Mouse (Mus musculus) hindbrain, embryonic 16.5 days (tissue): Measurements from ENCODE around the gene Clec1b. TPM values are rescaled to one million over a fixed set of nuclear protein-coding genes. Genes with fewer than 3 reads are reported as not detected.

Source experiments
- ATAC-seq: fragments of 200-750 bp; cut with Nextera tagmentation; 2 replicates; pipeline ENCODE4 v1.8.0; 2017; ENCODE audit warnings: moderate TSS enrichment, moderate library complexity
- H3K27ac ChIP-seq: fragments of 300-500 bp; sonication (generic); 2 replicates; pipeline ENCODE4 v1.5.1; 2014; ENCODE audit warnings: low read depth, mild to moderate bottlenecking, control low read depth, low read length, moderate library complexity
- H3K27me3 ChIP-seq: fragments of 300-500 bp; sonication (generic); replicated peaks from 2 replicates; pipeline ENCODE4 v1.6.1; 2014; ENCODE audit warnings: low read length; ENCODE audit not compliant: control insufficient read depth, insufficient read depth
- H3K36me3 ChIP-seq: fragments of 300-500 bp; sonication (generic); 2 replicates; pipeline ENCODE4 v1.6.1; 2014; ENCODE audit warnings: mild to moderate bottlenecking, low read length, moderate library complexity, mixed read lengths; ENCODE audit not compliant: control insufficient read depth, insufficient read depth
- H3K4me1 ChIP-seq: fragments of 300-500 bp; sonication (generic); 2 replicates; pipeline ENCODE4 v1.6.1; 2014; ENCODE audit warnings: low read depth, low read length; ENCODE audit not compliant: control insufficient read depth, insufficient read depth
- H3K4me2 ChIP-seq: fragments of 300-500 bp; sonication (generic); 2 replicates; pipeline ENCODE4 v1.6.1; 2014; ENCODE audit warnings: mild to moderate bottlenecking, low read length, control low read depth, moderate library complexity
- H3K4me3 ChIP-seq: fragments of 300-500 bp; sonication (generic); 2 replicates; pipeline ENCODE4 v1.5.1; 2014; ENCODE audit warnings: mild to moderate bottlenecking, low read length, control low read depth, moderate library complexity
- H3K9ac ChIP-seq: fragments of 300-500 bp; sonication (generic); 2 replicates; pipeline ENCODE4 v1.6.1; 2014; ENCODE audit warnings: low read depth, mild to moderate bottlenecking, control low read depth, low read length, moderate library complexity
- H3K9me3 ChIP-seq: fragments of 300-500 bp; sonication (generic); 2 replicates; pipeline ENCODE4 v1.6.1; 2014; ENCODE audit warnings: mild to moderate bottlenecking, low read length, moderate library complexity; ENCODE audit not compliant: control insufficient read depth
- WGBS: fragments of 180-500 bp; shearing (Covaris S2); extraction: QIAGEN DNeasy Blood & Tissue Kit; methylation state at CpG from one replicate; pipeline ENCODE4 v1.1.7; 2014; 5-methylcytosine and 5-hydroxymethylcytosine counted together
- polyA plus RNA-seq: library from polyadenylated mRNA; unstranded; fragments of >200 nt; fragmentation: Nextera tagmentation; extraction: Ambion mirVana; gene quantifications from 2 replicates; pipeline ENCODE4 v1.2.1, GENCODE M21; 2015

Gene Clec1b
- polyA plus RNA-seq, 1 experiment from 2014 or later = 0.73 TPM

DNA sequence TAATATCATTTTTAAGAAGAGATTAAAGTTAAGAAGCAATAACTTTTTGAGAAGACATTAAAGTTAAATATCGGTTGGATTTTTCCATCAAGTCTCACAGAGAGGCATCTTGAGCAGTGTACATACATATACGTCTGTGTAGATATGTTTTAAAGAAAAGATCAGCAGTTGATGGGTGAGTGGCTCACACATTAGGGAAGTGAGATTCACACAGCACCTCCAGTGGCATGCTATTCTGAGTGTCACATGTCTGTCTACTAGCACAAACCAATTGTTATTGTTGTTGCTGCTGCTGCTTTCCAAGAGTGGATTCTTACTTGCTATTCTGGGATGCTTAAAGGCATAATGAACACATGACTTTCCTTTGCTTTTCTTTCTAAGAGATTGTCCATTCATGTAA lies 5.3 kb downstream of the Clec1b start:
- Histone ChIP-seq H3K9me3 (no peaks in the 10 kb centered on the region), H3K27me3 (no peaks in the 10 kb centered on the region), H3K4me1 (no peaks in the 10 kb centered on the region), H3K9ac (no peak overlapping the region), H3K4me3 (no peak overlapping the region), H3K36me3 (no peaks in the 10 kb centered on the region), H3K27ac (no peak overlapping the region), H3K4me2 (no peak overlapping the region)
- 89% methylated on average over 2 of the region's 2 CpGs for WGBS
- no peak for ATAC-seq

DNA sequence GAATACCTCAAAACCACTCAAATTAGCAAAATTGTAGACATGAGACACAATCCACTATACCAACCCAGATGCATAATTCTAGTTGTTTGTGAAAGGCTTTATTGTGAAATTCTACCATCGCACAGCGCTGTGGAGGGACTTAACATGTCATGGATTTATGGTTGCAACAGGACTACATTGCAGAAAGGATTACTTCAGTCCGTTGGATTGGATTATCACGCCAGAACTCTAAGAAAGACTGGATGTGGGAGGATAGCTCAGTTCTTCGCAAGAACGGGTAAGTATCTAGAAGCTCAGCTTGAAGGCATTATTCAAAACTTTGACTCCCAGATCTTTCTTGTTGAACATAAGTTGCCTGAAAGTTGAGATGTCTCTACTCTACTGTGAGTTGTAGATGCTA lies 6.3 kb downstream of the Clec1b start:
- no peaks in the 10 kb centered on the region for H3K36me3 ChIP-seq
- 90% methylated on average over 6 of the region's 6 CpGs for WGBS
- no peak overlapping the region for H3K4me3 ChIP-seq
- H3K4me2 ChIP-seq = no peak overlapping the region
- no peak overlapping the region for H3K9ac ChIP-seq
- H3K9me3 ChIP-seq = no peaks in the 10 kb centered on the region
- no peaks in the 10 kb centered on the region for H3K4me1 ChIP-seq
- no peak overlapping the region for H3K27ac ChIP-seq
- no peaks in the 10 kb centered on the region for H3K27me3 ChIP-seq
- ATAC-seq = no peak

DNA sequence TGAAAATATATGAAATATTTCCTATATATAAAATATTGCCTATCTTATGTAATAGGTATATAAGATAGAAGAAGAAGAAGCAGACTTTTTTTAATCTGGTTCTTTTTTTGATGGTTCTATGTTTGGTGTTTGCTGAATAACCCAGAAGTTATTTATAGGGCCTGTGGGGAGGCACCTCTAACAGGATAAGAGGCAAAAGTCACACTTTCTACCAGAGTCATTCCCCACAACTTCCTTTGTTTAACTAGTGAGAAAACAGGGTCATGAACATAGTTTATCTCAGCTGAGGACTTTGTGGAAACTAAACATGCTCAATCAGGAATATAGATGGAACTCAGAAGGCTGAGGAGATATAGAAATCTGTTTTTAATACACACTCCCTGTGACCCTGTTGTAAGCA lies 8.9 kb downstream of the Clec1b start:
- H3K4me3 ChIP-seq = no peak overlapping the region

DNA sequence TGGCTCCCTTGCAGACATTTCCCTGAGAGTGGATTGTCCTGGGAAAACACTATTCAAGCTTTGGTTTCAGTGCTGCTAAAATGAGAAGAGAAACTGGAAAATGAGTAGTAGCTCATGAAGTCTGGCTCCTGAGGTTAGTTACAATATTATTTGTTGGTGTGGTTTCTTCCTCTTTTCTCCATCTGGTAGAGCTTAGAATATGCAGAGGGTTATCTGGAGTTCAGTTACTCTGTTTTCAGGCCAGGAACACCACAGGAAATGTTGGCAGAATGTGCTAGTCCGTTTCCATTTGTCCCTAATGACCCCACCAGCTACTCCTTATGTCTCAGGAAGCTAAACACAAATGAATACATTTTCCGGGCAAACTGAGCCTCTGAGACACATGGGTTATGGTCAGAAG lies 10.2 kb downstream of the Clec1b start:
- WGBS = 57% methylated on average over 2 of the region's 2 CpGs
- no peaks in the 10 kb centered on the region for H3K9me3 ChIP-seq
- no peaks in the 10 kb centered on the region for H3K36me3 ChIP-seq
- no peak overlapping the region for H3K4me3 ChIP-seq
- no peak overlapping the region for H3K27ac ChIP-seq
- no peak overlapping the region for H3K9ac ChIP-seq
- no peaks in the 10 kb centered on the region for H3K4me1 ChIP-seq
- H3K4me2 ChIP-seq = no peak overlapping the region
- H3K27me3 ChIP-seq = no peaks in the 10 kb centered on the region
- no peak for ATAC-seq

More for the DNA sequence above, 8.9 kb downstream of the Clec1b start:
- Histone ChIP-seq H3K27ac (no peak overlapping the region), H3K36me3 (no peaks in the 10 kb centered on the region), H3K4me1 (no peaks in the 10 kb centered on the region), H3K4me2 (no peak overlapping the region), H3K9me3 (no peaks in the 10 kb centered on the region), H3K9ac (no peak overlapping the region), H3K27me3 (no peaks in the 10 kb centered on the region)
- no peak for ATAC-seq

DNA sequence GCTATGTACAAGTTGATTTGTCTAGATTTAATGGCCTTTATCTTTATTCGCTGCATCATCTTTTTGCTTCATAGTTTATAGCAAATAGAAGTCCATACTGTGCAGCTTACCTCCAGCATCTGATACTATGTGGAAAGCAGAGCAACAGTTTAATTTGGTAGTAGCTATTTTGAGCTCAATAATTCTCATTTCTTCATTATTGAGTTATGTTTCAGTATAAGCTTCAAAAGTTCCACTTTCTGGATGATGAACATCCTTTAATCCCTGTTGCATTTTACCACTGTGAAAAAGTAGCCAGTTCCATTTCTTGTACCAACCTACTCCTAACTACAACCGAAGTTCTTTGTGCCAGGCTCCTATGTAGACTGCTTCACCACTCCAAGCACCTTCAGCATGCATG lies 11.5 kb downstream of the Clec1b start, which contains the start of gene Clec9a:
Gene Clec9a (plus strand): TSS at position 301 of the 400 bp plus-strand sequence.
- Histone ChIP-seq H3K27me3 (no peaks in the 10 kb centered on the region), H3K4me1 (no peaks in the 10 kb centered on the region), H3K36me3 (no peaks in the 10 kb centered on the region), H3K9ac (no peak within 1 kb of the TSS), H3K4me2 (no peak within 1 kb of the TSS), H3K4me3 (no peak within 1 kb of the TSS), H3K9me3 (no peaks in the 10 kb centered on the region), H3K27ac (no peak within 1 kb of the TSS)
- WGBS = 84% methylated on average over 2 of the region's 2 CpGs
- ATAC-seq = no peak

DNA sequence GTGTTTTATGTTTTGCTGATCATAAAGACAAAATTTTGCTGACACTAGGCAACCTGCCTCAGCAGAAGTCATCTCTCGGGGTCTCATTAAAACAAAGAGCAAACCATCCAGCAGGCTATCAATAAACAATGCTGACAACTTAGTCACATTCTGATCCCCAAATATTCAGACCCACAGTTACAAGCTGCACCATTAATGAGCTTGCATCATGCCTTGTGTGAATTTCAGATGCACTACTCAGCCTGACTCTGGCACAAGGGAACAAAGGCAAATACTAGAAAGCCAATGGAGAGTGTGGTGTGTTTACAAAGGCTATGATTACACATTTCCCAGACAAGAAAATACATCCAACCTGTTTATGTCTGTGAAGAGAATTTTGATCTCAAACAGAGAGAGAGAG lies 17.1 kb downstream of the Clec1b start:
- no peaks in the 10 kb centered on the region for H3K4me1 ChIP-seq
- no peaks in the 10 kb centered on the region for H3K27me3 ChIP-seq
- no peak overlapping the region for H3K4me2 ChIP-seq
- ATAC-seq = peak; percentile 60; the same call in 1 of the 2 replicates
- no peaks in the 10 kb centered on the region for H3K36me3 ChIP-seq
- H3K4me3 ChIP-seq = no peak overlapping the region
- H3K9me3 ChIP-seq = no peaks in the 10 kb centered on the region
- 93% methylated on average over 1 of the region's 1 CpGs for WGBS
- H3K27ac ChIP-seq = no peak overlapping the region
- H3K9ac ChIP-seq = no peak overlapping the region

DNA sequence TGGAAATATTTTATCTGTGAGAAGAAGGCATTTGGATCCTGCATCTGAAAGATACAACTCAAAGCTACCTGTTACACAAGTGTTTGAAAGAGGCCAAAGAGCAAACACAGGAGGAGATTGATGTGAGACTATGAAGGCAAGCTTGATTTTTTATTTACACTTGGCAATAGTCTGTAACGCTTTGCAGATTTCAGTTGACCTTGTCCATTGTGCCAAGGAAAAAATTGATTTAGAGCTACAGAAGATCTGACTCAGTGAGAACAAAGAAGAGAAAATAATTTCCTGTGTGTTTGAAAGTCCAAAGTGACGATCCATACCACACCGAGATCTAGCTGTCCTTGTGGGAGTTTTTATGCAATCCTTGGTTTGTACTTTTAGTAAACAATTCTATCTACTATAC lies 25.2 kb downstream of the Clec1b start:
- H3K4me2 ChIP-seq = no peak overlapping the region
- no peak overlapping the region for H3K4me3 ChIP-seq

DNA sequence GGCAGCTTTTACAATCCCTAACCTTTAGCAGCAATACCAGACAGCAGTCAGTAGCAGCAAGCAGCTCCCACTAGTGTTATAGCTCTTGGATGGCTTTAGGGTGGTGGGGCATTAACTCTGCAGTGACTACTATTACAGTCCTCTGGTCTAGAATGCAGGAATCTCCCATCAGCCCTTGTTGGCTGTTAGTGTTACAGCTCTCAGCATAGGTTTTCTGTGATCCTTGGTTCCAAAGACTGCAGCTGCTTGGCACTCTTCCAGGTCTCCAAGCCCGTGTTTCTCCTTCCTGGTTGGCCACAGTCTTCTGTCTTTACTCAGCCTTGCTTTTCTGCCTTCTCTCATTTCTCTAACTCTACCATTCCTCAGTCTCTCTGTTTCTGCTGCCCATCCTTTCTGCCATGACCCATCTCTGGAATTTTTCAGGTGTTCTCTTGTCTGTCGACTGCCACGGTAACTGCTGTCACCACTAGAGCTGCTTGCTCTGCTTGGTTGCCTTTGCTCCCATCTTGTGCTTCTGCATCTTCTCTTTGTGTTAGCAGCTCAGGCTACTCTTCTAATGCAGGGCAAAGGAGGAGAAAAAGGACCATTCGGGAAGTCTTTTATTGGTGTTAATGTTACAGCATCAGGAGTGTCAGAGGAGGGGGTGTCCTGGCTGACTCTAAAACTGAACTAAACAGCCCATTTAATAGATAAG lies 26.1 kb downstream of the Clec1b start:
- Histone ChIP-seq H3K27ac (no peak overlapping the region), H3K9me3 (no peaks in the 10 kb centered on the region), H3K36me3 (no peaks in the 10 kb centered on the region), H3K4me1 (no peaks in the 10 kb centered on the region), H3K4me3 (no peak overlapping the region), H3K9ac (no peak overlapping the region), H3K4me2 (no peak overlapping the region), H3K27me3 (no peaks in the 10 kb centered on the region)
- ATAC-seq = peak; percentile 55
- WGBS = 68% methylated on average over 4 of the region's 4 CpGs

More for the DNA sequence above, 25.2 kb downstream of the Clec1b start:
- no peaks in the 10 kb centered on the region for H3K36me3 ChIP-seq
- WGBS = 91% methylated on average over 3 of the region's 3 CpGs
- H3K27ac ChIP-seq = no peak overlapping the region
- no peaks in the 10 kb centered on the region for H3K27me3 ChIP-seq
- no peak for ATAC-seq
- H3K9ac ChIP-seq = no peak overlapping the region
- no peaks in the 10 kb centered on the region for H3K9me3 ChIP-seq
- no peaks in the 10 kb centered on the region for H3K4me1 ChIP-seq

DNA sequence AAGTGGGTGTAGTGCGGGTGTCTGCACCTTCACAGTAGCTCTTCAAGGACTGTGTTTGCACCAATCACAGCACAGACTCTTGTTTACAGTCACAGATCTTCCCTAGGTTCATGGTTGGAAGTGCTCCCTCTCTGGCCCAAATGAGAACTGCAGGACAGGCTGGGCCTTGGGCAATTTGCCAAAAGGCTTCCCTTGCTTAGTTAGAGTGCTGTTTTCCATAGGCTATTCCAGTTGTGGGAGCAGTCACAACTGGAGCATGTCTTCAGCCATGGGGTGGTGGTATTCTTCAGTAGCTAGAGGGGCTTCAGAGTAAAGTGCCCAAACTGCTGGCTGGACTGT lies 26.6 kb downstream of the Clec1b start:
- H3K9me3 ChIP-seq = no peaks in the 10 kb centered on the region
- H3K27me3 ChIP-seq = no peaks in the 10 kb centered on the region
- H3K36me3 ChIP-seq = no peaks in the 10 kb centered on the region
- 20% methylated on average over 1 of the region's 1 CpGs for WGBS
- no peak overlapping the region for H3K4me3 ChIP-seq
- H3K4me1 ChIP-seq = no peaks in the 10 kb centered on the region
- H3K27ac ChIP-seq = no peak overlapping the region
- H3K9ac ChIP-seq = no peak overlapping the region
- ATAC-seq = peak; percentile 90
- no peak overlapping the region for H3K4me2 ChIP-seq

DNA sequence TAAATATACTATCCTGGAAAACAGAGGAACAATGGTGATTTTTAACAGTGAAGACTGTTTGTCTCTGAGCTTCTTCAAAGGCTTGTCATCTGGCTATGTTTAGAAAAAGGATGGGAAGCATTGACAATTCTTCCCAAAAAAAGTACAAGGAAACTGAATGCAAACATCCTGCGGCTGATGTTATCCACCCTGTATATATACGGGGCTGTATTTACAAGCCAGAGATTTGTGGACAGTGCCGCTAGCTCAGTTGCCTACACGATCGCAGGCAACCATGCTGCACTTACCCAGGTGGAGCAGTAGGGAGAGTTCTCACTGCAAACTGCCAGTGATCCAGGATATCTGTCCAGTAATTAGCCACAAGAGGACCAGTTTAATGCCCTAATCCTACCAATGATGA lies 28.1 kb downstream of the Clec1b start:
- H3K4me2 ChIP-seq = no peak overlapping the region
- 83% methylated on average over 5 of the region's 5 CpGs for WGBS
- no peaks in the 10 kb centered on the region for H3K9me3 ChIP-seq
- no peak for ATAC-seq
- H3K36me3 ChIP-seq = no peaks in the 10 kb centered on the region
- no peak overlapping the region for H3K9ac ChIP-seq
- H3K4me1 ChIP-seq = no peaks in the 10 kb centered on the region
- H3K27me3 ChIP-seq = no peaks in the 10 kb centered on the region
- no peak overlapping the region; the same call in 1 of the 2 replicates for H3K27ac ChIP-seq
- no peak overlapping the region for H3K4me3 ChIP-seq
